Mouse (Mus musculus) embryonic fibroblast, embryonic 13.5 days (primary cell): Measurements from ENCODE around the gene Uba7.

ENCODE experiments used
- CTCF ChIP-seq: IDR thresholded peaks from 2 replicates; pipeline ENCODE4 v1.5.1; 2011; ENCODE audit warnings: mild to moderate bottlenecking, control low read depth, low read length, moderate library complexity, borderline replicate concordance; ENCODE audit not compliant: insufficient read depth
- POLR2A ChIP-seq: IDR thresholded peaks from 2 replicates; pipeline ENCODE4 v1.6.1; 2011; ENCODE audit warnings: low read depth, mild to moderate bottlenecking, control low read depth, low read length, moderate library complexity

DNA sequence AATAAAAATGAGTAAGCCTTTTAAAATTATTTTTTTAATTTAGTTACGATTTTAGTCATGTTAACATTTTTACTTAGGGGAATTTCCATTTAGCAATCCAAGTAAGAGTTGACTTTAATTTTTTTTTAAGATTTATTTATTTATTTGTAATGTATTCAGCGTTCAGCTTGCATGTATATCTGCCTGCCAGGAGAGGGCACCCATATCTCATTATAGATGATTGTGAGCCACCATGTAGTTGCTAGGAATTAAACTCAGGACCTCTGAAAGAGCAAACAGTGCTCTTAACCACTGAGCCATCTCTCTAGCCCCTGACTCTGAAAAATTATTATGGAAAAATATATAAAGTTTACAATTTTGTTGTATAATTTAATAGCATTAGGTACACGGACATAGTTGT, 51.3 kb downstream of the Uba7 start:
- TF ChIP-seq CTCF: no peak
- no peak for TF ChIP-seq POLR2A
